Mouse (Mus musculus) kidney, embryonic 14.5 days (tissue): ENCODE results near the gene Pde8b. TPM values are rescaled to one million over a fixed set of nuclear protein-coding genes. Genes with fewer than 3 reads are reported as not detected.

ENCODE experiments used
- ATAC-seq: fragments of 200-750 bp; cut with Nextera tagmentation; 2 replicates; pipeline ENCODE4 v1.8.0; 2017; ENCODE audit warnings: moderate number of reproducible peaks, mild to moderate bottlenecking, moderate TSS enrichment, moderate library complexity; ENCODE audit not compliant: low FRiP score, low TSS enrichment
- H3K27ac ChIP-seq: fragments of 300-500 bp; sonication (generic); 2 replicates; pipeline ENCODE4 v1.5.1; 2014; ENCODE audit warnings: low read depth, mild to moderate bottlenecking, low read length, moderate library complexity, mixed read lengths
- H3K27me3 ChIP-seq: fragments of 300-500 bp; sonication (generic); 2 replicates; pipeline ENCODE4 v1.6.1; 2014; ENCODE audit warnings: mild to moderate bottlenecking, low read length; ENCODE audit not compliant: control insufficient read depth, insufficient read depth
- H3K36me3 ChIP-seq: fragments of 300-500 bp; sonication (generic); 2 replicates; pipeline ENCODE4 v1.6.1; 2014; ENCODE audit warnings: low read length, mixed read lengths; ENCODE audit not compliant: control insufficient read depth, insufficient read depth
- H3K4me1 ChIP-seq: fragments of 300-500 bp; sonication (generic); 2 replicates; pipeline ENCODE4 v1.6.1; 2014; ENCODE audit warnings: low read length, mixed read lengths; ENCODE audit not compliant: control insufficient read depth, insufficient read depth
- H3K4me2 ChIP-seq: fragments of 300-500 bp; sonication (generic); replicated peaks from 2 replicates; pipeline ENCODE4 v1.6.1; 2014; ENCODE audit warnings: low read depth, mild to moderate bottlenecking, low read length
- H3K4me3 ChIP-seq: fragments of 300-500 bp; sonication (generic); 2 replicates; pipeline ENCODE4 v1.5.1; 2014; ENCODE audit warnings: mild to moderate bottlenecking, low read length
- H3K9ac ChIP-seq: fragments of 300-500 bp; sonication (generic); 2 replicates; pipeline ENCODE4 v1.6.1; 2014; ENCODE audit warnings: low read depth, mild to moderate bottlenecking, low read length, moderate library complexity
- H3K9me3 ChIP-seq: fragments of 300-500 bp; sonication (generic); 2 replicates; pipeline ENCODE4 v1.6.1; 2016; ENCODE audit warnings: low read length; ENCODE audit not compliant: control insufficient read depth
- WGBS: fragments of 180-500 bp; shearing (Covaris S2); extraction: QIAGEN DNeasy Blood & Tissue Kit; methylation state at CpG from one replicate; pipeline ENCODE4 v1.1.7; 2014; 5-methylcytosine and 5-hydroxymethylcytosine counted together
- polyA plus RNA-seq: library from polyadenylated mRNA; unstranded; fragments of >200 nt; fragmentation: Nextera tagmentation; extraction: Ambion mirVana; gene quantifications from 2 replicates; pipeline ENCODE4 v1.2.1, GENCODE M21; 2014

The Pde8b gene
- polyA plus RNA-seq, 1 experiment from 2014 or later = 9.5 TPM

GRCm38 (mm10) chr13:95196106-95196705, 53.9 kb downstream of the Pde8b start:
- Histone ChIP-seq H3K4me2 (no peak overlapping the region), H3K27ac (no peak overlapping the region), H3K9ac (no peak overlapping the region), H3K27me3 (no peaks in the 10 kb centered on the region), H3K4me1 (no peaks in the 10 kb centered on the region), H3K9me3 (no peaks in the 10 kb centered on the region), H3K4me3 (no peak overlapping the region), H3K36me3 (no peaks in the 10 kb centered on the region)
- WGBS = 87% methylated on average over 7 of the region's 7 CpGs
- ATAC-seq = no peak

- Histone ChIP-seq H3K9ac (no peak overlapping the region), H3K4me2 (no peak overlapping the region), H3K4me3 (no peak overlapping the region), H3K27me3 (no peaks in the 10 kb centered on the region), H3K27ac (0 out of 2 replicates have a peak overlapping the region, but pooled peaks have one; percentile 4), H3K36me3 (no peaks in the 10 kb centered on the region), H3K9me3 (no peaks in the 10 kb centered on the region), H3K4me1 (no peaks in the 10 kb centered on the region)
- ATAC-seq = no peak
- WGBS = 62% methylated on average over 5 of the region's 5 CpGs
Observed at GRCm38 (mm10) chr13:95191951-95192350, 58.2 kb downstream of the Pde8b start.

GRCm38 (mm10) chr13:95189111-95189510, 61.0 kb downstream of the Pde8b start:
- WGBS = 91% methylated on average over 2 of the region's 2 CpGs
- ATAC-seq = no peak
- H3K9ac ChIP-seq = no peak overlapping the region
- no peaks in the 10 kb centered on the region for H3K9me3 ChIP-seq
- no peak overlapping the region for H3K4me3 ChIP-seq
- no peak overlapping the region for H3K27ac ChIP-seq
- no peaks in the 10 kb centered on the region for H3K4me1 ChIP-seq
- H3K36me3 ChIP-seq = no peaks in the 10 kb centered on the region
- no peaks in the 10 kb centered on the region for H3K27me3 ChIP-seq
- no peak overlapping the region for H3K4me2 ChIP-seq

- H3K36me3 ChIP-seq = no peaks in the 10 kb centered on the region
- no peaks in the 10 kb centered on the region for H3K27me3 ChIP-seq
- no peak overlapping the region for H3K4me3 ChIP-seq
- WGBS = 93% methylated on average over 5 of the region's 5 CpGs
- ATAC-seq = no peak
- H3K9ac ChIP-seq = no peak overlapping the region
- H3K9me3 ChIP-seq = no peaks in the 10 kb centered on the region
- H3K4me2 ChIP-seq = no peak overlapping the region
- no peak overlapping the region for H3K27ac ChIP-seq
- no peaks in the 10 kb centered on the region for H3K4me1 ChIP-seq
Observed at GRCm38 (mm10) chr13:95187153-95187665, 62.9 kb downstream of the Pde8b start.

- Histone ChIP-seq H3K4me2 (no peak overlapping the region), H3K4me3 (no peak overlapping the region), H3K4me1 (no peaks in the 10 kb centered on the region), H3K36me3 (no peaks in the 10 kb centered on the region), H3K27ac (no peak overlapping the region), H3K9me3 (no peaks in the 10 kb centered on the region), H3K9ac (no peak overlapping the region), H3K27me3 (no peaks in the 10 kb centered on the region)
- 75% methylated on average over 4 of the region's 4 CpGs for WGBS
- ATAC-seq = no peak
Observed at GRCm38 (mm10) chr13:95186741-95187035, 63.4 kb downstream of the Pde8b start.

GRCm38 (mm10) chr13:95185891-95186740, 64.0 kb downstream of the Pde8b start:
- Histone ChIP-seq H3K9ac (no peak overlapping the region), H3K9me3 (no peaks in the 10 kb centered on the region), H3K27ac (0 out of 2 replicates have a peak overlapping the region, but pooled peaks have one; percentile 11), H3K4me3 (no peak overlapping the region), H3K36me3 (no peaks in the 10 kb centered on the region), H3K4me1 (no peaks in the 10 kb centered on the region), H3K4me2 (no peak overlapping the region), H3K27me3 (no peaks in the 10 kb centered on the region)
- 31% methylated on average over 10 of the region's 10 CpGs for WGBS
- ATAC-seq = no peak

- H3K9ac ChIP-seq = no peak overlapping the region
- H3K27ac ChIP-seq = no peak overlapping the region
- H3K36me3 ChIP-seq = no peaks in the 10 kb centered on the region
- no peaks in the 10 kb centered on the region for H3K9me3 ChIP-seq
- WGBS = 92% methylated on average over 2 of the region's 2 CpGs
- H3K4me3 ChIP-seq = no peak overlapping the region
- H3K4me2 ChIP-seq = no peak overlapping the region
- ATAC-seq = no peak
- no peaks in the 10 kb centered on the region for H3K27me3 ChIP-seq
- no peaks in the 10 kb centered on the region for H3K4me1 ChIP-seq
Observed at GRCm38 (mm10) chr13:95183686-95184085, 66.5 kb downstream of the Pde8b start.

GRCm38 (mm10) chr13:95180208-95180607, 69.9 kb downstream of the Pde8b start:
- H3K4me1 ChIP-seq = no peaks in the 10 kb centered on the region
- H3K4me2 ChIP-seq = no peak overlapping the region
- ATAC-seq = no peak
- H3K27me3 ChIP-seq = no peaks in the 10 kb centered on the region
- H3K36me3 ChIP-seq = no peaks in the 10 kb centered on the region
- H3K9me3 ChIP-seq = no peaks in the 10 kb centered on the region
- no peak overlapping the region for H3K27ac ChIP-seq
- no peak overlapping the region for H3K9ac ChIP-seq
- no peak overlapping the region for H3K4me3 ChIP-seq
- WGBS = 93% methylated on average over 2 of the region's 2 CpGs

GRCm38 (mm10) chr13:95177326-95177725, 72.8 kb downstream of the Pde8b start:
- H3K4me1 ChIP-seq = no peaks in the 10 kb centered on the region
- ATAC-seq = no peak
- no peak overlapping the region for H3K9ac ChIP-seq
- no peaks in the 10 kb centered on the region for H3K9me3 ChIP-seq
- no peak overlapping the region for H3K27ac ChIP-seq
- 16% methylated on average over 9 of the region's 9 CpGs for WGBS
- H3K36me3 ChIP-seq = no peaks in the 10 kb centered on the region
- no peak overlapping the region for H3K4me2 ChIP-seq
- H3K4me3 ChIP-seq = no peak overlapping the region
- H3K27me3 ChIP-seq = no peaks in the 10 kb centered on the region
